Mouse (Mus musculus) testis, adult 2 months (tissue): ENCODE measurements around the gene 4930579F01Rik. TPM values are rescaled to one million over a fixed set of nuclear protein-coding genes. Genes with fewer than 3 reads are reported as not detected.

Experiments
- H3K27ac ChIP-seq: fragments of 200-500 bp; 2 replicates; pipeline ENCODE4 v1.5.1; 2012; ENCODE audit warnings: low read depth, low read length; ENCODE audit not compliant: control insufficient read depth, insufficient read depth
- H3K27me3 ChIP-seq: fragments of 200-500 bp; 2 replicates; pipeline ENCODE4 v1.6.1; 2012; ENCODE audit warnings: mild to moderate bottlenecking, low read length, moderate library complexity; ENCODE audit not compliant: control insufficient read depth, insufficient read depth
- H3K36me3 ChIP-seq: fragments of 200-500 bp; 2 replicates; pipeline ENCODE4 v1.6.1; 2012; ENCODE audit warnings: mild to moderate bottlenecking, low read length; ENCODE audit not compliant: control insufficient read depth, insufficient read depth
- H3K4me1 ChIP-seq: fragments of 200-500 bp; 2 replicates; pipeline ENCODE4 v1.6.1; 2012; ENCODE audit warnings: low read length; ENCODE audit not compliant: control insufficient read depth, insufficient read depth
- H3K4me3 ChIP-seq: fragments of 200-500 bp; 2 replicates; pipeline ENCODE4 v1.5.1; 2012; ENCODE audit warnings: low read depth, mild to moderate bottlenecking, low read length, moderate library complexity, mixed read lengths; ENCODE audit not compliant: control insufficient read depth
- CTCF ChIP-seq: fragments of 200-500 bp; IDR thresholded peaks from 2 replicates; pipeline ENCODE4 v1.5.1; 2012; ENCODE audit warnings: low read depth, mild to moderate bottlenecking, inconsistent platforms, low read length, moderate library complexity; ENCODE audit not compliant: control insufficient read depth, insufficient read depth, insufficient replicate concordance
- POLR2A ChIP-seq: fragments of 200-500 bp; IDR thresholded peaks from 2 replicates; pipeline ENCODE4 v1.6.1; 2012; ENCODE audit warnings: low read depth, mild to moderate bottlenecking, inconsistent platforms, low read length, moderate library complexity; ENCODE audit not compliant: control insufficient read depth
- polyA plus RNA-seq: library from polyadenylated mRNA; depleted of rRNA; stranded (reverse); fragments of >200 nt; gene quantifications from 2 replicates; pipeline ENCODE4 v1.2.3, GENCODE M21; 2012

4930579F01Rik gene
- polyA plus RNA-seq, 1 experiment = 96.6 TPM

DNA sequence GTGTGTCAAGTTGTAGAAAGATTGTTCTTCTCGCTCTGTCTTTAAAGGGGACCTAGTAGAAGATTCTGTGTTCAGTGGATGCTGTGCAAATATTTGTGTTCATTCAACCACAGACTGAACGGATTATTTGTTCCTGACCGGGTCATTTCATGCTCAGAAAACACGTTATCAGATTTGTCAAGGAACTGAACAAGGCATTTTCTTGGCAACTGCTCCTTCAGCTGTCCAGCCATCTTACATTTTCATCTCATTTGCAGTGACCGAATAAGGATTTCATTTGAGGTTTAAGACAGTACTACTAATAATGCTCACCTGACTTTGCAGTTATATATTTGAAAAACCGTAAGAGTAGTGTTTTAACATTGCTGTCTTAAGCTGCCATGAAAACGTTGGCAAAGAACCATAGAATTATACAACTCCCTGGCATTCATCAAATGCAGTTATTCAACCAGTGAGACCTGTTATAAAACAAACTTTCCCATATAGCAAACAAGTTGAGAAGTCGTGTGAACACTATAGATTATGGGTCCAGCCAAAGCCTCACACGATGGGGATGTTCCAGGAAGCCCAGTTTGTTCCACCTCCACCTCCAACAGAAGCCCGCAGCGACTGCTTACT, 43.0 kb upstream of the 4930579F01Rik start:
- no peaks in the 10 kb centered on the region for H3K27me3 ChIP-seq
- H3K36me3 ChIP-seq = no peaks in the 10 kb centered on the region
- H3K4me3 ChIP-seq = no peak overlapping the region
- H3K4me1 ChIP-seq = no peaks in the 10 kb centered on the region
- no peak for TF ChIP-seq CTCF
- TF ChIP-seq POLR2A = no peak
- no peak overlapping the region for H3K27ac ChIP-seq

DNA sequence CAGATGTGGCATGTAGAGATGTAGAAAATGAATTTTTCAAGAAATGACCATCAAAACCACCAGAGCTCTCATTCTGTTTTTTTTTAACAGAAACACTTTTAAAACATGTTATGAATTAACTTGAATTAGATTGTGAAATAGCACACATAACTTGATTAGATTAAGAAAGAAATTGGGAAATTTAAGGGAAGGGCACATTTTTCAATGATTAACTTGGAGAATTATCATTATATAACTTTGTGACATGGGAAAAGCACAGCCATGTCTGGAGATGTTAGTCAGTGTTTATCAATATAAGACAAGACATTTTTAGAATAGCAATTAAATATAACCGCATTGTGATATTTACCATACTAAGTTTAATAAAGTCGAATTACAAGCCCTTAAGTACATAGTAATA, 37.9 kb upstream of the 4930579F01Rik start:
- no peaks in the 10 kb centered on the region for H3K4me1 ChIP-seq
- no peak overlapping the region for H3K4me3 ChIP-seq
- no peaks in the 10 kb centered on the region for H3K36me3 ChIP-seq
- TF ChIP-seq CTCF = no peak
- TF ChIP-seq POLR2A = no peak
- H3K27me3 ChIP-seq = no peaks in the 10 kb centered on the region
- H3K27ac ChIP-seq = no peak overlapping the region

DNA sequence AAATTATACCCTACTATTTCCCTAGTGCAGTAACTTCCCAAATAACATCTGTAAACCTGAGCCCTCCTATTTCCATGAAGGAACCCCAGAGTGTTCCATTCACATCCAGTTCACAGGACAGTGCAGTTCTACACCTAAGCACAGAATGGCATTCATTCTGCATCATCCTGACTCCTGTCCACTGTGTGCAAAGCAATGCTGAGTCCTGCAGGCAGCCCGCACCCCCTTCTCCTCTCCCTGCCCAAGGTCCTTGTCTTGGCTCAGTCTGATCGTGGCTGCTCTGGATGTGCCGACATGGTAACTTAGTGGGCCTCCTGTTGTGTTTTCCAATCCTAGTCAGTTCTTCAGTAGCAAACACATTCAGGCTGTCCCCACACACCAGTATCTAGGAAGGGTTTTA, 36.6 kb upstream of the 4930579F01Rik start:
- Histone ChIP-seq H3K4me3 (no peak overlapping the region), H3K4me1 (no peaks in the 10 kb centered on the region), H3K36me3 (no peaks in the 10 kb centered on the region), H3K27ac (no peak overlapping the region), H3K27me3 (no peaks in the 10 kb centered on the region)
- TF ChIP-seq POLR2A (no peak), CTCF (no peak)

DNA sequence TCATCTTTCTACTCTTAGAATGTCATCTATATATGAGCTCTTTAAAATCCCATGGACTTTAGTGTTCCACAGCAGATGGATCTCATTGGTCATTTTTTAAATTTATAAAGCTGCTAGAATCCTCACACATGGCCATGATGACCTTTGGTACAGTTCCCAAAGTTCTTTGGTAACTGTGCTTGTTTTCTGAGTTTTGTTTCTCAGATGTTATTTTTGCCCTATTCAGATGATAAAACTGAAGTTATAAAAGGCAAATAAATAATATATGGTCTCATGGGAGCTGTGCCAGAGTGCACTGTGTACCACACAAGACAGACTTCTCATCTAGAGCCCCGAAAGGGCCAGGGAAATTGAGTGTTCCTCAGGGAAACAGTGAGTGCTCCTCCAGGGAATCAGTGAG, 35.8 kb upstream of the 4930579F01Rik start:
- H3K4me3 ChIP-seq = no peak overlapping the region
- H3K4me1 ChIP-seq = peaks cover 3% of the 10 kb centered on the region
- TF ChIP-seq CTCF (no peak), POLR2A (no peak)
- no peaks in the 10 kb centered on the region for H3K36me3 ChIP-seq
- no peaks in the 10 kb centered on the region for H3K27me3 ChIP-seq
- no peak overlapping the region for H3K27ac ChIP-seq

DNA sequence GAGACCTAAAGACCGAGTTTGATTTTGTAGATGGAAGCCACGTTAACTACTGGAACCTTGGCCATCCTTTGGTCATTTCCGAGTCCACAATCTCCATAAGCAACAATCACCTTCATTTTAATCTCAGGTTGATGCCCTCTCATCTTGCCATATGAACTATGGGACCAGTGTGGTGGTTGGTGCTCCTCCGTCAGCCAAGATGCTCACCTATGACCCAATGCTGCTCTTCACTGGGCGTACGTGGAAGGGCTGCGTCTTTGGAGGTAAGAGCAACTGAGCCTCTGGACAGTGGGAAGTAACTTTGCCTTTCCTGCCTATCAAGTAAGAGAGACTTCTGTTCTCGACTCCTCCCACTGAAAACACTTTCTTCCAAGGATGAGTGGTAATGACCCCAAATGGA, 34.2 kb upstream of the 4930579F01Rik start:
- Histone ChIP-seq H3K27ac (no peak overlapping the region), H3K36me3 (no peaks in the 10 kb centered on the region), H3K27me3 (no peaks in the 10 kb centered on the region), H3K4me1 (peaks cover 9% of the 10 kb centered on the region), H3K4me3 (no peak overlapping the region)
- no peak for TF ChIP-seq CTCF
- no peak for TF ChIP-seq POLR2A

DNA sequence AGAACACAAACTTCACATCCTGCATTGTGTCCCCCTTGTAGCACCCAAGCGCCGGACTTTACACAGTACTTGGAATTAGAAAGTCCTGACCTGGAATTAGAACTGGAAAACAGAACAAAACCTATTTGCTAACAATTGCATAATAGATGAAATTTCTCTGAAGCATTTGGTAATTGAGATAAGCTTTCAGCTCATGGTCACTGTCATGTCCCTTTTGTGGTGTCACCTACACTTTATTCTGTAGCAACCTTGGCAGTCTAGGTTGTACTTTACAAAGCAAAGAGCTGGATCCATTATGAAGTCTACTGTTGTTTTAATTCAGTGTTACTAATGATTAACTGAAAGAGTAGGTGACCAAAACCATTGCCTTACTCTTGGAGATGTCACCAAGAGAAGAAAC, 33.5 kb upstream of the 4930579F01Rik start:
- TF ChIP-seq POLR2A (no peak), CTCF (no peak)
- no peaks in the 10 kb centered on the region for H3K27me3 ChIP-seq
- no peak overlapping the region for H3K27ac ChIP-seq
- H3K4me1 ChIP-seq = peaks cover 9% of the 10 kb centered on the region
- no peak overlapping the region for H3K4me3 ChIP-seq
- H3K36me3 ChIP-seq = no peaks in the 10 kb centered on the region

DNA sequence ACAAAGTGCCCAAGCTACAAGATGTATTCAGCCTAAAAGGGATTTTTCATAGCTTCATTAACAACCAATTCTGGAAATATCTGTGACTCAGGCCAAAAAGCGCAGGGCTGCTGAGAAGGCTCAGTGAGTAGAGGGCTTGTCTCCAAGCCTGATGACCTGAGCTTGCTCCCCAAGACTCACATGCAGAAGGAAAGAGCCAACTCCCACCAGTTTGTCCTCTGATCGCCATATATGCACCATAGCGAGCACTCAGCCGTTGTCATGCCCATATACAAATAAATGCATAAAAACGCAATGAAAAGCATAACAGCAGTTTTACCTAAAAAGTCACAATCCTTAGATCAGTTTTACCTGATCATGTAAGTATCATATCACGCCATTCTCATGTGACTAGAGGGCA, 32.9 kb upstream of the 4930579F01Rik start:
- no peak for TF ChIP-seq CTCF
- no peak for TF ChIP-seq POLR2A
- H3K27ac ChIP-seq = no peak overlapping the region
- no peaks in the 10 kb centered on the region for H3K36me3 ChIP-seq
- no peak overlapping the region for H3K4me3 ChIP-seq
- H3K27me3 ChIP-seq = no peaks in the 10 kb centered on the region
- peaks cover 9% of the 10 kb centered on the region for H3K4me1 ChIP-seq

DNA sequence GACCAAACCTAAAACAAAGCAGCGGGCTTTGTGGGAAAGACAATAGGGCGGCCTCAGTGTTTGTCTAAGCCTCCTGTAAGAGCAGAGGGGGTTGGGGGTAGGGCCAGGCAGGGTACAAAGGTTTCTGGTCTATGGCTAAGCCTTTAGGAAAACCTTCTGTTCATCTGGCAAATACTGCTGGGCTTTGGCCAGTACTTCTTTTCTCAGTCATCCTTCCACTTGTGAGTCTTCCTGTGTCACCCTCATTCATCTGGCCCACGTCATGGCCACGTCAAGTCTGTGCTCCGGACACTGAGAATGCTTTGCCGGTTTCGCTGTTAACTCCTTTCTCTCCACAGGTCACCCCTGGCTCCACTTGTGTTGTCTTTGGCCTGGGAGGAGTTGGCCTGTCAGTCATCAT, 32.2 kb upstream of the 4930579F01Rik start:
- TF ChIP-seq CTCF (no peak), POLR2A (no peak)
- H3K36me3 ChIP-seq = no peaks in the 10 kb centered on the region
- H3K27me3 ChIP-seq = no peaks in the 10 kb centered on the region
- H3K27ac ChIP-seq = no peak overlapping the region
- no peak overlapping the region for H3K4me3 ChIP-seq
- peaks cover 9% of the 10 kb centered on the region for H3K4me1 ChIP-seq
